Mouse (Mus musculus) liver, embryonic 15.5 days (tissue): ENCODE results near the gene Adamtsl3. TPM values are rescaled to one million over a fixed set of nuclear protein-coding genes. Genes with fewer than 3 reads are reported as not detected.

ENCODE experiments used
- ATAC-seq: fragments of 200-750 bp; cut with Nextera tagmentation; 2 replicates; pipeline ENCODE4 v1.8.0; 2017; ENCODE audit warnings: moderate number of reproducible peaks, mild to moderate bottlenecking, moderate library complexity; ENCODE audit not compliant: insufficient read depth
- H3K27ac ChIP-seq: fragments of 300-500 bp; sonication (generic); replicated peaks from 2 replicates; pipeline ENCODE4 v1.5.1; 2015; ENCODE audit warnings: mild to moderate bottlenecking, inconsistent platforms
- H3K27me3 ChIP-seq: fragments of 300-500 bp; sonication (generic); 2 replicates; pipeline ENCODE4 v1.6.1; 2015; ENCODE audit warnings: mild to moderate bottlenecking, inconsistent platforms
- H3K36me3 ChIP-seq: fragments of 300-500 bp; sonication (generic); replicated peaks from 2 replicates; pipeline ENCODE4 v1.6.1; 2015; ENCODE audit warnings: moderate library complexity, mild to moderate bottlenecking, inconsistent platforms
- H3K4me1 ChIP-seq: fragments of 300-500 bp; sonication (generic); replicated peaks from 2 replicates; pipeline ENCODE4 v1.6.1; 2015; ENCODE audit warnings: inconsistent platforms
- H3K4me2 ChIP-seq: fragments of 300-500 bp; sonication (generic); 2 replicates; pipeline ENCODE4 v1.6.1; 2015; ENCODE audit warnings: moderate library complexity, mild to moderate bottlenecking, inconsistent platforms
- H3K4me3 ChIP-seq: fragments of 300-500 bp; sonication (generic); replicated peaks from 2 replicates; pipeline ENCODE4 v1.5.1; 2015; ENCODE audit warnings: mild to moderate bottlenecking, inconsistent platforms
- H3K9ac ChIP-seq: fragments of 300-500 bp; sonication (generic); 2 replicates; pipeline ENCODE4 v1.6.1; 2015; ENCODE audit warnings: moderate library complexity, mild to moderate bottlenecking, inconsistent platforms
- H3K9me3 ChIP-seq: fragments of 300-500 bp; sonication (generic); replicated peaks from 2 replicates; pipeline ENCODE4 v1.6.1; 2016; ENCODE audit warnings: inconsistent platforms
- WGBS: fragments of 180-500 bp; shearing (Covaris S2); methylation state at CpG from one replicate; pipeline ENCODE4 v1.1.7; 2015; ENCODE audit warnings: mixed read lengths; ENCODE audit not compliant: insufficient replicate concordance; 5-methylcytosine and 5-hydroxymethylcytosine counted together
- polyA plus RNA-seq: library from polyadenylated mRNA; unstranded; fragments of >200 nt; fragmentation: Nextera tagmentation; extraction: Ambion mirVana; gene quantifications from 2 replicates; pipeline ENCODE4 v1.2.1, GENCODE M21; 2015

The Adamtsl3 gene
- polyA plus RNA-seq, 1 experiment from 2014 or later = 0.12 TPM

- H3K27me3 ChIP-seq = peaks cover 52% of the 10 kb centered on the region
- no peaks in the 10 kb centered on the region for H3K9me3 ChIP-seq
- H3K4me1 ChIP-seq = no peaks in the 10 kb centered on the region
- H3K4me3 ChIP-seq = no peak overlapping the region
- H3K9ac ChIP-seq = no peak overlapping the region
- ATAC-seq = no peak
- H3K36me3 ChIP-seq = no peaks in the 10 kb centered on the region
- no peak overlapping the region for H3K27ac ChIP-seq
- no peak overlapping the region for H3K4me2 ChIP-seq
- 55% methylated on average over 1 of the region's 1 CpGs for WGBS
Measured at GRCm38 (mm10) chr7:82334000-82334399, 1.5 kb upstream of the Adamtsl3 start.

- 3% methylated on average over 34 of the region's 34 CpGs for WGBS
- Histone ChIP-seq H3K27ac (no peak overlapping the region), H3K4me2 (no peak overlapping the region), H3K9me3 (no peaks in the 10 kb centered on the region), H3K36me3 (no peaks in the 10 kb centered on the region), H3K4me1 (no peaks in the 10 kb centered on the region), H3K27me3 (peaks cover 52% of the 10 kb centered on the region), H3K9ac (no peak overlapping the region), H3K4me3 (no peak overlapping the region)
- ATAC-seq = no peak
Measured at GRCm38 (mm10) chr7:82336132-82336531, 638 bp downstream of the Adamtsl3 start.

- H3K9ac ChIP-seq = no peak overlapping the region
- H3K4me3 ChIP-seq = no peak overlapping the region
- no peaks in the 10 kb centered on the region for H3K9me3 ChIP-seq
- no peaks in the 10 kb centered on the region for H3K4me1 ChIP-seq
- no peaks in the 10 kb centered on the region for H3K36me3 ChIP-seq
- ATAC-seq = no peak
- H3K27me3 ChIP-seq = peaks cover 52% of the 10 kb centered on the region
- WGBS = 56% methylated on average over 9 of the region's 9 CpGs
- no peak overlapping the region for H3K27ac ChIP-seq
- no peak overlapping the region for H3K4me2 ChIP-seq
Measured at GRCm38 (mm10) chr7:82338121-82338520, 2.6 kb downstream of the Adamtsl3 start.

- Histone ChIP-seq H3K4me1 (no peaks in the 10 kb centered on the region), H3K9me3 (no peaks in the 10 kb centered on the region), H3K9ac (no peak overlapping the region), H3K4me2 (no peak overlapping the region), H3K36me3 (no peaks in the 10 kb centered on the region), H3K27ac (no peak overlapping the region), H3K27me3 (peaks cover 48% of the 10 kb centered on the region), H3K4me3 (no peak overlapping the region)
- no peak for ATAC-seq
- 54% methylated on average over 4 of the region's 4 CpGs for WGBS
Measured at GRCm38 (mm10) chr7:82338532-82338931, 3.0 kb downstream of the Adamtsl3 start.

GRCm38 (mm10) chr7:82339214-82339613 is 3.7 kb downstream of the Adamtsl3 start:
- no peaks in the 10 kb centered on the region for H3K9me3 ChIP-seq
- H3K36me3 ChIP-seq = no peaks in the 10 kb centered on the region
- H3K27ac ChIP-seq = no peak overlapping the region
- no peak overlapping the region for H3K4me2 ChIP-seq
- H3K4me3 ChIP-seq = no peak overlapping the region
- 41% methylated on average over 3 of the region's 3 CpGs for WGBS
- ATAC-seq = no peak
- H3K9ac ChIP-seq = no peak overlapping the region
- peaks cover 41% of the 10 kb centered on the region for H3K27me3 ChIP-seq
- no peaks in the 10 kb centered on the region for H3K4me1 ChIP-seq

GRCm38 (mm10) chr7:82341476-82341875 is 6.0 kb downstream of the Adamtsl3 start:
- Histone ChIP-seq H3K9ac (no peak overlapping the region), H3K27ac (no peak overlapping the region), H3K27me3 (peaks cover 19% of the 10 kb centered on the region), H3K4me3 (no peak overlapping the region), H3K4me1 (no peaks in the 10 kb centered on the region), H3K4me2 (no peak overlapping the region), H3K36me3 (no peaks in the 10 kb centered on the region), H3K9me3 (no peaks in the 10 kb centered on the region)
- WGBS = 12% methylated on average over 8 of the region's 8 CpGs
- ATAC-seq = no peak

- no peaks in the 10 kb centered on the region for H3K9me3 ChIP-seq
- H3K9ac ChIP-seq = no peak overlapping the region
- no peak for ATAC-seq
- H3K4me2 ChIP-seq = no peak overlapping the region
- no peaks in the 10 kb centered on the region for H3K4me1 ChIP-seq
- 49% methylated on average over 2 of the region's 2 CpGs for WGBS
- no peaks in the 10 kb centered on the region for H3K36me3 ChIP-seq
- no peaks in the 10 kb centered on the region for H3K27me3 ChIP-seq
- no peak overlapping the region for H3K27ac ChIP-seq
- no peak overlapping the region for H3K4me3 ChIP-seq
Measured at GRCm38 (mm10) chr7:82346706-82347105, 11.2 kb downstream of the Adamtsl3 start.

- no peaks in the 10 kb centered on the region for H3K9me3 ChIP-seq
- no peaks in the 10 kb centered on the region for H3K36me3 ChIP-seq
- H3K27me3 ChIP-seq = no peaks in the 10 kb centered on the region
- H3K9ac ChIP-seq = no peak overlapping the region
- no peak overlapping the region for H3K4me2 ChIP-seq
- WGBS = 67% methylated on average over 7 of the region's 7 CpGs
- no peak overlapping the region for H3K4me3 ChIP-seq
- ATAC-seq = no peak
- H3K27ac ChIP-seq = no peak overlapping the region
- H3K4me1 ChIP-seq = no peaks in the 10 kb centered on the region
Measured at GRCm38 (mm10) chr7:82349796-82350195, 14.3 kb downstream of the Adamtsl3 start.

GRCm38 (mm10) chr7:82350421-82350820 is 14.9 kb downstream of the Adamtsl3 start:
- no peaks in the 10 kb centered on the region for H3K9me3 ChIP-seq
- H3K27me3 ChIP-seq = no peaks in the 10 kb centered on the region
- no peak overlapping the region for H3K9ac ChIP-seq
- H3K36me3 ChIP-seq = no peaks in the 10 kb centered on the region
- no peak overlapping the region for H3K4me3 ChIP-seq
- 49% methylated on average over 3 of the region's 3 CpGs for WGBS
- no peak overlapping the region for H3K27ac ChIP-seq
- no peak for ATAC-seq
- H3K4me2 ChIP-seq = no peak overlapping the region
- H3K4me1 ChIP-seq = no peaks in the 10 kb centered on the region

- Histone ChIP-seq H3K36me3 (no peaks in the 10 kb centered on the region), H3K27me3 (no peaks in the 10 kb centered on the region), H3K9ac (no peak overlapping the region), H3K4me3 (no peak overlapping the region), H3K4me1 (no peaks in the 10 kb centered on the region), H3K9me3 (no peaks in the 10 kb centered on the region), H3K4me2 (no peak overlapping the region), H3K27ac (no peak overlapping the region)
- WGBS = 62% methylated on average over 5 of the region's 5 CpGs
- no peak for ATAC-seq
Measured at GRCm38 (mm10) chr7:82359146-82359545, 23.7 kb downstream of the Adamtsl3 start.

GRCm38 (mm10) chr7:82359674-82360073 is 24.2 kb downstream of the Adamtsl3 start:
- Histone ChIP-seq H3K4me1 (no peaks in the 10 kb centered on the region), H3K27ac (no peak overlapping the region), H3K9me3 (no peaks in the 10 kb centered on the region), H3K36me3 (no peaks in the 10 kb centered on the region), H3K27me3 (no peaks in the 10 kb centered on the region), H3K9ac (no peak overlapping the region), H3K4me3 (no peak overlapping the region), H3K4me2 (no peak overlapping the region)
- ATAC-seq = no peak
- 44% methylated on average over 5 of the region's 5 CpGs for WGBS

GRCm38 (mm10) chr7:82360186-82360585 is 24.7 kb downstream of the Adamtsl3 start:
- ATAC-seq = no peak
- H3K4me2 ChIP-seq = no peak overlapping the region
- no peaks in the 10 kb centered on the region for H3K4me1 ChIP-seq
- no peak overlapping the region for H3K27ac ChIP-seq
- 26% methylated on average over 4 of the region's 4 CpGs for WGBS
- H3K9me3 ChIP-seq = no peaks in the 10 kb centered on the region
- no peaks in the 10 kb centered on the region for H3K36me3 ChIP-seq
- no peak overlapping the region for H3K4me3 ChIP-seq
- H3K9ac ChIP-seq = no peak overlapping the region
- no peaks in the 10 kb centered on the region for H3K27me3 ChIP-seq
